Mouse (Mus musculus) heart, adult 2 months (tissue): ENCODE measurements around the gene Zdhhc17.

Source experiments
- CTCF ChIP-seq: fragments of 200-600 bp; IDR thresholded peaks from 2 replicates; pipeline ENCODE4 v1.8.1; 2022; ENCODE audit warnings: antibody characterized with exemption, mild to moderate bottlenecking, moderate library complexity
- EP300 ChIP-seq: fragments of 200-500 bp; IDR thresholded peaks from 2 replicates; pipeline ENCODE4 v1.6.1; 2011; ENCODE audit warnings: low read depth, low read length, control low read depth; ENCODE audit not compliant: insufficient read depth
- POLR2A ChIP-seq: fragments of 200-500 bp; IDR thresholded peaks from 2 replicates; pipeline ENCODE4 v1.6.1; 2011; ENCODE audit warnings: mild to moderate bottlenecking, low read depth, low read length, control low read depth; ENCODE audit not compliant: insufficient read depth

DNA sequence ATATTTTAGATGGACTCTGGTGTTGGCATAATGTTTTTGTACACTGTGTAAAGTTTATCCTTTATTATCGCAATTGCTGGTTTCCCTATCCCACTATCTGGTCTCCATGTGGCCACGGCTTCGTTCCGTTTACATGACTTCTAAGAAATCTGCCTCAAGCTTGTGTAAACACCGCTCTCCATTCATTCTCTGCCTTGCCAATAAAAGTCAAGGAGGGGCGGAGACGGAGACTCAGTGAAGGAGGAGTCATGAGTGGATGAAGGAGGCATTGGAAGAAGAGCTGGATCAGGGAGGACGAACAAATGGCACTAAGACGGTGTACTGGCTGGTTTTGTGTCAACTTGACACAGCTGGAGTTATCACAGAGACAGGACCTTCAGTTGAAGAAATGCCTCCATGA lies 37.9 kb downstream of the Zdhhc17 start:
- no peak for TF ChIP-seq CTCF
- TF ChIP-seq EP300 = no peak
- TF ChIP-seq POLR2A = no peak
